Mouse (Mus musculus): ENCODE measurements around the gene Gm4214.
"Not testable (repeated sequence)": the region's sequence is repeated elsewhere in the genome, so short reads cannot be mapped to it uniquely, and the experiment has no call there.

Gene Gm4214

GRCm38 (mm10) chr7:22984573-22984972, at the start of gene Gm4214:
Gene Gm4214, minus strand, starts transcription at chr7:22984673.
- DNase-seq (ENCODE audit: low read depth, low spot score): not testable (repeated sequence)

GRCm38 (mm10) chr7:23019823-23020222, 35.4 kb upstream of the Gm4214 start, which contains the start of gene Gm4216:
Gene Gm4216, minus strand, starts transcription at chr7:23019923.
- DNase-seq (ENCODE audit: low read depth, low spot score): not testable (repeated sequence)
